Mouse (Mus musculus) neural tube, embryonic 14.5 days (tissue): Measurements from ENCODE around the gene Parvb. TPM values are rescaled to one million over a fixed set of nuclear protein-coding genes. Genes with fewer than 3 reads are reported as not detected.
"Not testable (repeated sequence)": the region's sequence is repeated elsewhere in the genome, so short reads cannot be mapped to it uniquely, and the experiment has no call there.

Source experiments
- ATAC-seq: fragments of 200-750 bp; cut with Nextera tagmentation; 2 replicates; pipeline ENCODE4 v1.8.0; 2017; ENCODE audit warnings: low read depth, mild to moderate bottlenecking, moderate TSS enrichment, moderate library complexity
- H3K27ac ChIP-seq: fragments of 300-500 bp; sonication (generic); 2 replicates; pipeline ENCODE4 v1.5.1; 2014; ENCODE audit warnings: low read depth, mild to moderate bottlenecking, control low read depth, low read length, moderate library complexity, mixed read lengths
- H3K27me3 ChIP-seq: fragments of 300-500 bp; sonication (generic); 2 replicates; pipeline ENCODE4 v1.6.1; 2014; ENCODE audit warnings: low read length; ENCODE audit not compliant: control insufficient read depth, insufficient read depth
- H3K36me3 ChIP-seq: fragments of 300-500 bp; sonication (generic); 2 replicates; pipeline ENCODE4 v1.6.1; 2014; ENCODE audit warnings: low read length, mixed read lengths; ENCODE audit not compliant: control insufficient read depth, insufficient read depth
- H3K4me1 ChIP-seq: fragments of 300-500 bp; sonication (generic); 2 replicates; pipeline ENCODE4 v1.6.1; 2014; ENCODE audit warnings: low read length; ENCODE audit not compliant: control insufficient read depth, insufficient read depth
- H3K4me2 ChIP-seq: fragments of 300-500 bp; sonication (generic); 2 replicates; pipeline ENCODE4 v1.6.1; 2014; ENCODE audit warnings: mild to moderate bottlenecking, low read depth, low read length, control low read depth
- H3K4me3 ChIP-seq: fragments of 300-500 bp; sonication (generic); 2 replicates; pipeline ENCODE4 v1.5.1; 2014; ENCODE audit warnings: low read depth, low read length, control low read depth, mixed read lengths
- H3K9ac ChIP-seq: fragments of 300-500 bp; sonication (generic); replicated peaks from 2 replicates; pipeline ENCODE4 v1.6.1; 2014; ENCODE audit warnings: low read depth, mild to moderate bottlenecking, control low read depth, low read length, mixed read lengths
- H3K9me3 ChIP-seq: fragments of 300-500 bp; sonication (generic); 2 replicates; pipeline ENCODE4 v1.6.1; 2016; ENCODE audit warnings: low read length; ENCODE audit not compliant: control insufficient read depth
- WGBS: fragments of 180-500 bp; shearing (Covaris S2); extraction: QIAGEN DNeasy Blood & Tissue Kit; methylation state at CpG from one replicate; pipeline ENCODE4 v1.1.7; 2014; 5-methylcytosine and 5-hydroxymethylcytosine counted together
- polyA plus RNA-seq: library from polyadenylated mRNA; unstranded; fragments of >200 nt; fragmentation: Nextera tagmentation; extraction: Ambion mirVana; gene quantifications from 2 replicates; pipeline ENCODE4 v1.2.1, GENCODE M21; 2014

Parvb gene
- polyA plus RNA-seq, 1 experiment from 2014 or later = 3.3 TPM

DNA sequence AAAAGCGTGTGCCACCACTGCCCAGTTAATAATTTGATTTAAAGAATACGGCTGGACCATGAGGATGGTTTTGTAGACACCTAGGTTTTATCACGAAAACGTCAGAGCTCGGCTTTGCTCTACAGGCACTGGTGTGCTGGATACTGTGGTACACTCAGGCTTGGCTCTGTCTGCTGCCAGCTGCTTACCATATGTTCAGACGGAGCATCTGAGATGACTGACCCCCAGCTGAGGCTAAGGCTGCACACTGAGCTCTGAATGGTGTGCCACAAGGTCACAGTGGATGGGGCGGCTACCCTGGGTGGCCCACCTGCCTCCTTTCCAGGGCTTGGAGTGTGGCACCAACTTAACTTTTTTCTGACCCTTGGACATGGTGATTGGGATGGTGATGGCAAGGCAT is 53.6 kb downstream of the Parvb start:
- Histone ChIP-seq H3K4me3 (no peak overlapping the region), H3K36me3 (no peaks in the 10 kb centered on the region), H3K9ac (no peak overlapping the region), H3K27me3 (no peaks in the 10 kb centered on the region), H3K9me3 (no peaks in the 10 kb centered on the region), H3K27ac (no peak overlapping the region), H3K4me2 (no peak overlapping the region), H3K4me1 (no peaks in the 10 kb centered on the region)
- ATAC-seq = no peak
- 65% methylated on average over 7 of the region's 7 CpGs for WGBS

DNA sequence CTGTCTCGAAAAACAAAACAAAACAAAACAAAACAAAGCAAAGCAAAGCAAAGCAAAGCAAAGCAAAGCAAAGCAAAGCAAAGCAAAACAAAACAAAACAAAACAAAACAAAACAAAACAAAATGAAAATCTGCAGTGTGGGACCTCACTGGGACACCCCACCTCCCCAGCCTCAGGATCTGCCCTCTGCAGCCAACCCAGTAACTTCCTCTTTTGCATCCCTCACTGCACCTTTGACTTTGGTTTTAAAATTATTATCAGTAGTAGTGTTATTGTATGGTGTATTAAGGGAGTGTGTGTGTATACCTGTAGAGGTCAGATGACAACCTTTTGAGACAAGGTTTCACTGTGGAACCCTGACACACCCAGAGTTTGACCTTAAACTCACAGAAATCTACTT is 57.1 kb downstream of the Parvb start:
- H3K27ac ChIP-seq, ATAC-seq: not testable (repeated sequence)
- 79% methylated on average over 1 of the region's 1 CpGs for WGBS

DNA sequence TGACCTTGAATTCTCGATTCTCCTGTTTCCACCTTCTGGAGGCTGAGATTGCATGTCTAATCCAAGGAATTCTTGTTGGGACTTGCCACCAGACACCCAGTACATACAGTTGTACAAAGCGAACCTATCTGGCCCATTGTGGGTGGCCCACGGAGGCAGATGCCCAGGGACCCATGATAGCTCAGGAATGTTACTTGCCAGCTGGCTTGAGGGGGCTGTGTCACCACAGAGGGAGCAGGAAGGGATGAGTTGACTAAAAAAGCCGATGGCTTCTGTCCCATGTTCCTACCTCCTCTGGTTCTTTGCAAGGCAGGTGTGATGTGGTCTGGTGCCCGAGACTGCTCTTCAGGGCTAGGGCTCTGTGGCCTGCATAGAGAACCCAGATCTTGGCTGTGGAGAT is 59.3 kb downstream of the Parvb start:
- Histone ChIP-seq H3K36me3 (no peaks in the 10 kb centered on the region), H3K27ac (no peak overlapping the region), H3K9me3 (no peaks in the 10 kb centered on the region), H3K4me2 (no peak overlapping the region), H3K9ac (no peak overlapping the region), H3K4me1 (no peaks in the 10 kb centered on the region), H3K27me3 (no peaks in the 10 kb centered on the region), H3K4me3 (no peak overlapping the region)
- WGBS = 94% methylated on average over 5 of the region's 5 CpGs
- no peak for ATAC-seq

More for the DNA sequence above, 57.1 kb downstream of the Parvb start:
- H3K4me2 ChIP-seq, H3K9me3 ChIP-seq, H3K4me1 ChIP-seq, H3K27me3 ChIP-seq, H3K9ac ChIP-seq, H3K36me3 ChIP-seq, H3K4me3 ChIP-seq: not testable (repeated sequence)

DNA sequence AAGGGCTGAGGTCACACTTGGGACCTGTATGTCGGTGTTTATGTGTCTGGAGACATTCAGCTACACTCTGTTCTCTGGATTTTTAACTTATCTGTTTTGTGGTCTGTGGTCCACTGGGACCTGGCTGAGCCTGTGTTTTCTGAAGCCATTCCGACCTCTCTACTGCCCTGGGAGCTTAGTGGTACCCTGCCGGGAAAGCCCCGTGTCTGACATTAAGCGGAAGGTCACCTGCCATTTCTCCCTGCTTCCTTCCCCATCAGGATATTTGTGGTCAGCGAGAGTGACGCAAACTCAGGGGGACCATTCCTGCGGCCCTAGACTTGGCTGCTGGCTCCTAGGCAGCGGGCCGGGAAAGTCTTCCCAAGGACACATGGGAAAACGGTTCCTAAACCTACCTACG is 61.7 kb downstream of the Parvb start:
- Histone ChIP-seq H3K9me3 (no peaks in the 10 kb centered on the region), H3K4me3 (no peak overlapping the region), H3K4me2 (no peak overlapping the region), H3K27ac (no peak overlapping the region), H3K4me1 (peaks cover 5% of the 10 kb centered on the region; the same call in 1 of the 2 replicates), H3K36me3 (no peaks in the 10 kb centered on the region), H3K9ac (no peak overlapping the region), H3K27me3 (no peaks in the 10 kb centered on the region; the same call in 1 of the 2 replicates)
- ATAC-seq = no peak
- 79% methylated on average over 12 of the region's 12 CpGs for WGBS

DNA sequence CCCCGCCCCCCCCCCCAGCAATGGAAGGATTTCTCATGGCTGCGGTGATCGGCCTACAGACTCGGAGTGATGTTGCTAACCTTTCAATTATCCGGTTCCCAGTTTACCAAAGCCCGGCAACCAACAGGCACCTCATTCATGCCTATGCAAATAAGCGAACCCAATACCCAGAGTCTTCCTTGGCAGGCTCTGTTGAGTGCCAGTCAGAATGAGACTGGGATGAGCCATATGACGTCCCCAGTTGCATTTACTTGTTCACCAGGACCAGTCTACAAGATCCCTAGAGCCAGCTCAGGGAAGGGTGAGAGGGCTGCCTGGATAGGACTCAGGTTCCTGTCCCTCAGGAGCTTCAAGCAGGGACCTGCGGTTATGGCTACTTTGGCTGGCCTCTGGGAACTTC is 62.5 kb downstream of the Parvb start:
- Histone ChIP-seq H3K9me3 (no peaks in the 10 kb centered on the region), H3K27me3 (no peaks in the 10 kb centered on the region; the same call in 1 of the 2 replicates), H3K27ac (no peak overlapping the region), H3K4me2 (no peak overlapping the region), H3K4me1 (peaks cover 13% of the 10 kb centered on the region), H3K9ac (no peak overlapping the region), H3K4me3 (no peak overlapping the region), H3K36me3 (no peaks in the 10 kb centered on the region)
- ATAC-seq = no peak
- WGBS = 57% methylated on average over 9 of the region's 9 CpGs

DNA sequence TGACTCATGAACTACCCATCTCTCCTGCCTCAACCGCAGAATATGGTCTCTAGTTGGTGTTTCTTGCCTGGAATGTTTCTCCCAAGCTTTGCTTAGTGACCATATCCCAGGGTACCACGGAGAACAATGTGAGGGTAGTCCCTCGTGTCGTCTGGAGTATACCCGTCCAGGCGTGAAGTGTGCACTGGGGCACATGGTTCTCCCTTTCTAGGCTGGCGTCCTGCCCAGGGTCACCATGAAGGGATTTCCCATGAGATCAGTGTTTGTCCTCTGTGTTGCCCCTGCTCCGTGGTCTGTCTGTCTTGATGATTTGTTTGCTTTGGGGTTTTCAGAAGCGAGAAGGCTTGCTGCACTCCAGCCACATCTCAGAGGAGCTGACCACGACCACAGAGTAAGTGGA is 63.4 kb downstream of the Parvb start:
- Histone ChIP-seq H3K9me3 (no peaks in the 10 kb centered on the region), H3K27ac (no peak overlapping the region), H3K4me3 (no peak overlapping the region), H3K4me2 (no peak overlapping the region), H3K36me3 (no peaks in the 10 kb centered on the region), H3K4me1 (peaks cover 21% of the 10 kb centered on the region), H3K9ac (no peak overlapping the region), H3K27me3 (no peaks in the 10 kb centered on the region; the same call in 1 of the 2 replicates)
- WGBS = 71% methylated on average over 10 of the region's 10 CpGs
- ATAC-seq = no peak

DNA sequence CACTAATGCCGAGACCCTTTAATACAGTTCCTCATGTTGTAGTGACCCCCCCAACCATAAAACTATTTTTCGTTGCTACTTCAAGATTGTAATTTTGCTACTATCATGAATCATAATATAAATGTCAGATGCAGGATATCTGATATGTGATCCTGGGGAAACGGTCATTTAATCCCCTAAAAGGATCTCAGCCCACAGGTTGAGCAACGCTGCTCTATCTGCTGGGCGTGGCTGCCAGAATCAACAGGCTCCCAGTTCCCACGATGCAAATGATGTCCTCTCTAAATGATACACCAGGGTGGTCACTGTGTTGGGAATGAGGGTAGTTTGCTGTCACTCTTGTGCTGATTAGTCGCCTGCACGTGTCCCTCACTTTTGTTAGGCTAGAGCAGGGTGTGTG is 65.6 kb downstream of the Parvb start:
- peaks cover 43% of the 10 kb centered on the region for H3K4me1 ChIP-seq
- no peaks in the 10 kb centered on the region for H3K36me3 ChIP-seq
- H3K4me2 ChIP-seq = no peak overlapping the region
- WGBS = 65% methylated on average over 8 of the region's 8 CpGs
- H3K9me3 ChIP-seq = no peaks in the 10 kb centered on the region
- no peaks in the 10 kb centered on the region; the same call in 1 of the 2 replicates for H3K27me3 ChIP-seq
- no peak overlapping the region for H3K27ac ChIP-seq
- no peak overlapping the region for H3K4me3 ChIP-seq
- no peak overlapping the region for H3K9ac ChIP-seq
- ATAC-seq = no peak

DNA sequence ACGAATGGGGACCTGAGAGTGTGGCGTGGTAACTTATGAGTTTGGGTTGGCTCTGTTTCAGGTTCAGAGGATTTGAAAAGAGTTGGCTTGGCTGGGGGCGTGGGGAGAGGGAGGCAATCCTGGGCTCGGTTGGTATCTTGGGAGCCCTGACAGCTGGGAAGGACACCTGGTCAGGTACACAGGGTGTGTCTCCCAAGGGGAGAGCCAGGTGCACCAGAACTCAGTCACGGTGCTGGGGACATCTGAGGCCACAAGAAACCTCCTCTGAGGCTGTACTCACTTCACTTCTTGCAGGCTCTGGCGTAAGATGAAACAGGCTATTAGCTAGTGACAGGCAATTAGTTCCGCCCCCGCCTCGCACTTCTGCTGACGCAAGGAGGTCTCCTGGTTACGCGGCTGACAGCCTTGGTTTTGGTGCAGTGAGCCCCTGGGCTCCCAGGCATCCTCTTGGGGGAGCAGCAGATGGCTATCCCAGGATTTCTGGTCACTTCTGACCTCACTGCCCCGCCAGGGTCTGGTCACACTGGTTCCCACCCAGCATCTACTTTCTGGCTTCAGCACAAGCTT is 67.0 kb downstream of the Parvb start:
- Histone ChIP-seq H3K36me3 (no peaks in the 10 kb centered on the region), H3K27me3 (no peaks in the 10 kb centered on the region; the same call in 1 of the 2 replicates), H3K4me3 (no peak overlapping the region), H3K27ac (no peak overlapping the region), H3K9ac (no peak overlapping the region), H3K9me3 (no peaks in the 10 kb centered on the region), H3K4me2 (no peak overlapping the region), H3K4me1 (peaks cover 48% of the 10 kb centered on the region)
- WGBS = 12% methylated on average over 13 of the region's 13 CpGs
- ATAC-seq = no peak

DNA sequence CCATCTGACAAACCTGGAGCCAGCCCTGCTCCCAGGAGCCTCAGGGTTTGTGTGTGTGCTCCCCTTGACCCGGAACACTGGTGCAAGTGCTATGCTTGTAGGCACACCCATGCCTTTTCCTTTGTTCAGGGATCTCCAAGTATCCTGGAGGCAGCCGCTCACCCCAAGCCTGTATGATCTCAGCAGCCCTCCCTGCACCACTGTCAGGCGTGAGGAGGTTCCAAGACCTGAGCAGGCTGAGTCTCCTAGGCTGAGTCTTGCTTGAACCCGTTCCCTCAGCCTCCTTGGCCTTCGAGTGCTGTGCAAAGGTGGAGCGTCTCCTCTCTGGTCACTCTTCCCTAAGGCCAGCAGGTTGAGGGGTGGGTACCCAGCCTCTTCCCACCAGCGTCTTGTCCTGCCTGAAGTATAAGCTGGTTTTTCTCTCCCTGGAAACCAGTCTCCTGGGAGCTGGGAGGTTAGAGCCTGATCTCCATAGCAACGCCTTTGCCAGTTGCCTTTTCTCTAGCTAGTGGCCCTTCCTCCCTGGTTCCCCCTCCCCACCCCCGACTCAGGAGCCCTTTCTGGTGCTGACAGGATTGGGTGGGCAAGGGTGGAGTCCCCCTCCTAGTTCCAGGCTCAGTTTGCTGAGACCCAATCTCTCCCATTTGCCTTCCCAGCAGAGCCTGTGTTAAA is 68.0 kb downstream of the Parvb start:
- no peaks in the 10 kb centered on the region for H3K9me3 ChIP-seq
- H3K9ac ChIP-seq = no peak overlapping the region
- H3K27ac ChIP-seq = peak overlapping the region; percentile 74
- peaks cover 48% of the 10 kb centered on the region for H3K4me1 ChIP-seq
- ATAC-seq = peak; percentile 50
- no peaks in the 10 kb centered on the region for H3K36me3 ChIP-seq
- whole genome bisulfite sequencing = 18% methylated on average over 9 of the region's 9 CpGs
- 0 out of 2 replicates have a peak overlapping the region, but pooled peaks have one; percentile 4 for H3K4me2 ChIP-seq
- no peak overlapping the region for H3K4me3 ChIP-seq
- H3K27me3 ChIP-seq = no peaks in the 10 kb centered on the region; the same call in 1 of the 2 replicates
